Mouse (Mus musculus) forebrain, embryonic 15.5 days (tissue): ENCODE measurements around the gene Pip4k2b. TPM values are rescaled to one million over a fixed set of nuclear protein-coding genes. Genes with fewer than 3 reads are reported as not detected.
"Not testable (repeated sequence)": the region's sequence is repeated elsewhere in the genome, so short reads cannot be mapped to it uniquely, and the experiment has no call there.

Experiments used
- ATAC-seq: fragments of 200-750 bp; cut with Nextera tagmentation; replicated peaks from 2 replicates; pipeline ENCODE4 v1.8.0; 2017; ENCODE audit warnings: mild to moderate bottlenecking, moderate TSS enrichment, moderate library complexity
- H3K27ac ChIP-seq: fragments of 300-500 bp; sonication (generic); replicated peaks from 2 replicates; pipeline ENCODE4 v1.5.1; 2015; ENCODE audit warnings: mild to moderate bottlenecking, inconsistent platforms
- H3K27me3 ChIP-seq: fragments of 300-500 bp; sonication (generic); 2 replicates; pipeline ENCODE4 v1.6.1; 2015; ENCODE audit warnings: inconsistent platforms
- H3K36me3 ChIP-seq: fragments of 300-500 bp; sonication (generic); 2 replicates; pipeline ENCODE4 v1.6.1; 2015; ENCODE audit warnings: mild to moderate bottlenecking, inconsistent platforms
- H3K4me1 ChIP-seq: fragments of 300-500 bp; sonication (generic); 2 replicates; pipeline ENCODE4 v1.6.1; 2015; ENCODE audit warnings: inconsistent platforms
- H3K4me2 ChIP-seq: fragments of 300-500 bp; sonication (generic); replicated peaks from 2 replicates; pipeline ENCODE4 v1.6.1; 2015; ENCODE audit warnings: mild to moderate bottlenecking, inconsistent platforms
- H3K4me3 ChIP-seq: fragments of 300-500 bp; sonication (generic); 2 replicates; pipeline ENCODE4 v1.5.1; 2015; ENCODE audit warnings: mild to moderate bottlenecking, inconsistent platforms
- H3K9ac ChIP-seq: fragments of 300-500 bp; sonication (generic); replicated peaks from 2 replicates; pipeline ENCODE4 v1.6.1; 2015; ENCODE audit warnings: mild to moderate bottlenecking, inconsistent platforms
- H3K9me3 ChIP-seq: fragments of 300-500 bp; sonication (generic); 2 replicates; pipeline ENCODE4 v1.6.1; 2016; ENCODE audit warnings: inconsistent platforms
- WGBS: fragments of 180-500 bp; shearing (Covaris S2); methylation state at CpG from one replicate; pipeline ENCODE4 v1.1.7; 2015; ENCODE audit warnings: mixed read lengths; 5-methylcytosine and 5-hydroxymethylcytosine counted together
- polyA plus RNA-seq: library from polyadenylated mRNA; unstranded; fragments of >200 nt; fragmentation: Nextera tagmentation; extraction: Ambion mirVana; gene quantifications from 2 replicates; pipeline ENCODE4 v1.2.1, GENCODE M21; 2015

The Pip4k2b gene
- polyA plus RNA-seq, 1 experiment from 2014 or later, result 4.8 TPM

GRCm38 (mm10) chr11:97745331-97745721, 822 bp upstream of the Pip4k2b start:
- Histone ChIP-seq H3K4me2 (peak overlapping the region; percentile 57), H3K9ac (peak overlapping the region; percentile 30), H3K27ac (peak overlapping the region; percentile 99; the same call in 1 of the 2 replicates), H3K36me3 (peaks cover 40% of the 10 kb centered on the region), H3K4me3 (peak overlapping the region; percentile 83), H3K9me3 (no peaks in the 10 kb centered on the region), H3K27me3 (no peaks in the 10 kb centered on the region), H3K4me1 (peaks cover 35% of the 10 kb centered on the region)
- 10% methylated on average over 13 of the region's 13 CpGs for WGBS
- peak; percentile 30 for ATAC-seq

GRCm38 (mm10) chr11:97744718-97745330, 320 bp upstream of the Pip4k2b start:
- Histone ChIP-seq H3K27ac (peak overlapping the region; percentile 99), H3K4me3 (peak overlapping the region; percentile 83), H3K36me3 (peaks cover 35% of the 10 kb centered on the region), H3K9ac (peak overlapping the region; percentile 94), H3K27me3 (no peaks in the 10 kb centered on the region), H3K4me2 (peak overlapping the region; percentile 57), H3K4me1 (peaks cover 40% of the 10 kb centered on the region), H3K9me3 (no peaks in the 10 kb centered on the region)
- peak; percentile 96 for ATAC-seq
- under 1% methylated on average over 42 of the region's 57 CpGs for WGBS

GRCm38 (mm10) chr11:97743423-97743822, 1.1 kb downstream of the Pip4k2b start:
- Histone ChIP-seq H3K4me1 (peaks cover 40% of the 10 kb centered on the region), H3K4me2 (peak overlapping the region; percentile 57), H3K27ac (peak overlapping the region; percentile 99; the same call in 1 of the 2 replicates), H3K4me3 (peak overlapping the region; percentile 83), H3K9ac (peak overlapping the region; percentile 81), H3K36me3 (peaks cover 23% of the 10 kb centered on the region), H3K9me3 (no peaks in the 10 kb centered on the region), H3K27me3 (no peaks in the 10 kb centered on the region)
- ATAC-seq, result no peak
- 30% methylated on average over 9 of the region's 9 CpGs for WGBS

- Histone ChIP-seq H3K4me2 (peak overlapping the region; percentile 57), H3K27ac (no peak overlapping the region), H3K9ac (peak overlapping the region; percentile 81; the same call in 1 of the 2 replicates), H3K9me3 (no peaks in the 10 kb centered on the region), H3K36me3 (peaks cover 16% of the 10 kb centered on the region), H3K4me3 (peak overlapping the region; percentile 83), H3K27me3 (no peaks in the 10 kb centered on the region), H3K4me1 (peaks cover 46% of the 10 kb centered on the region)
- no peak for ATAC-seq
- WGBS, result 69% methylated on average over 9 of the region's 9 CpGs
Observed at GRCm38 (mm10) chr11:97742591-97742990, 1.9 kb downstream of the Pip4k2b start.

- WGBS, result 91% methylated on average over 5 of the region's 5 CpGs
- Histone ChIP-seq H3K4me3 (no peak overlapping the region), H3K4me2 (peak overlapping the region; percentile 57; the same call in 1 of the 2 replicates), H3K27me3 (no peaks in the 10 kb centered on the region), H3K9ac (no peak overlapping the region), H3K27ac (no peak overlapping the region), H3K4me1 (peaks cover 48% of the 10 kb centered on the region), H3K36me3 (peaks cover 12% of the 10 kb centered on the region), H3K9me3 (no peaks in the 10 kb centered on the region)
- no peak for ATAC-seq
Observed at GRCm38 (mm10) chr11:97742157-97742556, 2.3 kb downstream of the Pip4k2b start.

GRCm38 (mm10) chr11:97740190-97740589, 4.3 kb downstream of the Pip4k2b start:
- ATAC-seq, result no peak
- no peak overlapping the region for H3K27ac ChIP-seq
- H3K4me3 ChIP-seq, result no peak overlapping the region
- H3K9ac ChIP-seq, result no peak overlapping the region
- H3K4me2 ChIP-seq, result no peak overlapping the region
- H3K4me1 ChIP-seq, result peaks cover 43% of the 10 kb centered on the region
- no peaks in the 10 kb centered on the region for H3K9me3 ChIP-seq
- H3K36me3 ChIP-seq, result no peaks in the 10 kb centered on the region
- no peaks in the 10 kb centered on the region for H3K27me3 ChIP-seq
- 36% methylated on average over 7 of the region's 7 CpGs for WGBS

- no peak for ATAC-seq
- H3K9ac ChIP-seq, result no peak overlapping the region
- H3K4me2 ChIP-seq, result no peak overlapping the region
- WGBS, result 89% methylated on average over 3 of the region's 3 CpGs
- H3K4me3 ChIP-seq, result no peak overlapping the region
- H3K9me3 ChIP-seq, result no peaks in the 10 kb centered on the region
- no peak overlapping the region for H3K27ac ChIP-seq
- no peaks in the 10 kb centered on the region for H3K36me3 ChIP-seq
- peaks cover 43% of the 10 kb centered on the region for H3K4me1 ChIP-seq
- H3K27me3 ChIP-seq, result no peaks in the 10 kb centered on the region
Observed at GRCm38 (mm10) chr11:97739155-97739554, 5.3 kb downstream of the Pip4k2b start.

GRCm38 (mm10) chr11:97738703-97739102, 5.8 kb downstream of the Pip4k2b start:
- Histone ChIP-seq H3K4me1 (peaks cover 41% of the 10 kb centered on the region), H3K27ac (no peak overlapping the region), H3K4me2 (no peak overlapping the region), H3K9me3 (no peaks in the 10 kb centered on the region), H3K36me3 (no peaks in the 10 kb centered on the region), H3K9ac (no peak overlapping the region), H3K4me3 (no peak overlapping the region), H3K27me3 (no peaks in the 10 kb centered on the region)
- WGBS, result 69% methylated on average over 6 of the region's 6 CpGs
- ATAC-seq, result no peak

- Histone ChIP-seq H3K9ac (no peak overlapping the region), H3K4me2 (no peak overlapping the region), H3K27ac (peak overlapping the region; percentile 9; the same call in 1 of the 2 replicates), H3K4me1 (peaks cover 30% of the 10 kb centered on the region), H3K9me3 (no peaks in the 10 kb centered on the region), H3K27me3 (no peaks in the 10 kb centered on the region), H3K36me3 (no peaks in the 10 kb centered on the region), H3K4me3 (no peak overlapping the region)
- no peak for ATAC-seq
- 51% methylated on average over 4 of the region's 4 CpGs for WGBS
Observed at GRCm38 (mm10) chr11:97737600-97737999, 6.9 kb downstream of the Pip4k2b start.

- Histone ChIP-seq H3K27me3 (no peaks in the 10 kb centered on the region), H3K4me3 (no peak overlapping the region), H3K9me3 (no peaks in the 10 kb centered on the region), H3K27ac (no peak overlapping the region), H3K4me2 (no peak overlapping the region), H3K4me1 (peaks cover 22% of the 10 kb centered on the region), H3K36me3 (peaks cover 7% of the 10 kb centered on the region; the same call in 1 of the 2 replicates), H3K9ac (no peak overlapping the region)
- 92% methylated on average over 5 of the region's 5 CpGs for WGBS
- ATAC-seq, result no peak
Observed at GRCm38 (mm10) chr11:97736645-97737044, 7.9 kb downstream of the Pip4k2b start.

GRCm38 (mm10) chr11:97734810-97735209, 9.7 kb downstream of the Pip4k2b start:
- H3K36me3 ChIP-seq, result peaks cover 22% of the 10 kb centered on the region; the same call in 1 of the 2 replicates
- H3K9ac ChIP-seq, H3K4me2 ChIP-seq, H3K27me3 ChIP-seq, H3K27ac ChIP-seq, H3K4me3 ChIP-seq, H3K9me3 ChIP-seq, H3K4me1 ChIP-seq, ATAC-seq: not testable (repeated sequence)
- WGBS, result 88% methylated on average over 5 of the region's 5 CpGs

GRCm38 (mm10) chr11:97733689-97734088, 10.8 kb downstream of the Pip4k2b start:
- no peak for ATAC-seq
- Histone ChIP-seq H3K9me3 (no peaks in the 10 kb centered on the region), H3K27ac (no peak overlapping the region), H3K9ac (no peak overlapping the region), H3K4me1 (peaks cover 8% of the 10 kb centered on the region), H3K36me3 (peaks cover 30% of the 10 kb centered on the region; the same call in 1 of the 2 replicates), H3K4me3 (no peak overlapping the region), H3K27me3 (no peaks in the 10 kb centered on the region), H3K4me2 (no peak overlapping the region)
- WGBS, result 39% methylated on average over 10 of the region's 10 CpGs

- H3K9ac ChIP-seq, result no peak overlapping the region
- no peak overlapping the region for H3K4me2 ChIP-seq
- 91% methylated on average over 7 of the region's 7 CpGs for WGBS
- no peaks in the 10 kb centered on the region for H3K4me1 ChIP-seq
- no peaks in the 10 kb centered on the region for H3K9me3 ChIP-seq
- H3K4me3 ChIP-seq, result no peak overlapping the region
- H3K27ac ChIP-seq, result no peak overlapping the region
- H3K36me3 ChIP-seq, result peaks cover 76% of the 10 kb centered on the region
- no peak for ATAC-seq
- no peaks in the 10 kb centered on the region for H3K27me3 ChIP-seq
Observed at GRCm38 (mm10) chr11:97728730-97729129, 15.8 kb downstream of the Pip4k2b start.
